Mouse (Mus musculus): ENCODE measurements around the gene Ggact. TPM values are rescaled to one million over a fixed set of nuclear protein-coding genes. Genes with fewer than 3 reads are reported as not detected.

Ggact gene
- polyA plus RNA-seq (2012; rRNA removed): 105 and 161 TPM in 2 replicates

DNA sequence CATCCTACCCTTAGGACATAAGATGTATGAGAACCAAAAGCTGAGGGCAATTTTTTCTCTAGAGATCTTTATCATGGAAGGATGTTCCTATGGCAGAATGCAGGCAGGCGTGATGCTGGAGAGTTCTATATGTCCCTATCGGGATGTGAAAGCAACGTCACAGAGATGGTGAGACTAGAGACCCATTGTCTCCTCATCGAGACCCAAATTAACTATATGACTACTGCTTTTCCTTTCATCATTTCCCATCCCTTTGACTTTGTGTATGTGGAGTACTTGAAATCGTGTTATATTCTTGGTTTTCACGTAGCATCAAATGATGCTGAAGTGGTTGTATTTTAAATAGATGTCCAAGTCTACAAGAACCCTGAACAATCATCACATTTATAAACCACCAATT is at the start of gene Ggact:
TSS of gene Ggact (minus strand) at position 101 of the 400 bp plus-strand sequence.
- 77% methylated on average over 6 of the region's 6 CpGs for WGBS
- DNase-seq (ENCODE audit: low read depth, low spot score): no peak

DNA sequence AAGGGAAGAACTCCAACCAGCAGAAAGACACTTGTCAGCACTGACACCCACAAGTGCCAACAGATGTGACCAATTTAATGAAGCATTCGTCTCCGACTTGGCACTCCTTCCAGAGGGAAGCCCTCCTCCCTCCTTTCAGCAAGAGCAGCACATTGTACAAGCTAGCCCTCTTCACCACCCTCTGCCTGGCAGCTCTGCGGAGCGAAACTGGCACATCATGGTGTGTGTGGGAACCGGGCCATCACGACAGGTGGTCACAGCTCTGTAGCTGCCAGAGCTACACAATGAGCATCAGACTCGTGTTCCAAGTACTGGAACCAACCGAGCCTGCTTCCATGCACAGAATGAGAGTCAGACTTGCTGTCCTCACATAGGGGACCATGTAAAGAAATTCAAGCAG is 44.4 kb upstream of the Ggact start:
- WGBS: 90% methylated on average over 8 of the region's 8 CpGs
- DNase-seq (ENCODE audit: low read depth, low spot score): no peak

DNA sequence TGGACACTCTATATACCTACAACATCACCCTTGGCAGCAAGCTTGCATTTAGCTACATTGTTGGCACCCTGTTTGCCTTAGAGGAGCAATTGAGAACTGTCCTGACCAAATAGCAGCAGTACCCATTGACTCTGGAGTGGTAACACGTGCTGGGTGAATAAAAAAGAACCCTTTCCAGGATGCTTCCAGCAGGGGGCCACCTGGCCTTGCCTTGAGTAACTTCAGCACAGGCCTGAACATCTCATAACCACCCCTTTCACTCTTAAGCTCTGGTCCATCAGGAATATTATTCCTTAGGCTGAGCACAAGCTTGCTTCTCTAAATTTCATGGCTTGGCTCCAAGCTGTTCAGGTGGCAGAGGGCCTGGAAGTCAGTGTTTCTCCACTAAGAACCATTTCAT is 39.8 kb upstream of the Ggact start:
- WGBS: 14% methylated on average over 1 of the region's 1 CpGs
- peak; percentile 7 for DNase-seq (ENCODE audit: low read depth, low spot score)

DNA sequence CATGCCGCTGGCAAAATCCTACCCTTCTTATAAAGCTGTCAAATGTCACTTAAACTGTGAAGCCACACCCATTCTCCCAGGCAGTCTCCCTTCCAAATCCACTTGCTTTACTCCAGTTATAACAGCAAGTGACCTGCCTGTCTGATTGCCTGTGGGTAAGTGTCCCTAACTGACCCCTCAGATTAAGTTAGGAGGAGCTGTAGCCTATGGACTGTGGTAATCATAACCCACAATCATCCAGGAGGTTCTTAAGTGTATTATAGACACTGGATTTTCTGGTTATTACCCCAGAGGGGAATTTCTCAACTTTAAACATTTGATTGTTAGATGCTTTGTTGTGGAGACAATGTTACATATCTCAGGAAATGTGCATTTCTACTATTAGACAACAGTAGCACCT is 39.0 kb upstream of the Ggact start:
- DNase-seq (ENCODE audit: low read depth, low spot score): no peak
- 79% methylated on average over 1 of the region's 1 CpGs for WGBS

DNA sequence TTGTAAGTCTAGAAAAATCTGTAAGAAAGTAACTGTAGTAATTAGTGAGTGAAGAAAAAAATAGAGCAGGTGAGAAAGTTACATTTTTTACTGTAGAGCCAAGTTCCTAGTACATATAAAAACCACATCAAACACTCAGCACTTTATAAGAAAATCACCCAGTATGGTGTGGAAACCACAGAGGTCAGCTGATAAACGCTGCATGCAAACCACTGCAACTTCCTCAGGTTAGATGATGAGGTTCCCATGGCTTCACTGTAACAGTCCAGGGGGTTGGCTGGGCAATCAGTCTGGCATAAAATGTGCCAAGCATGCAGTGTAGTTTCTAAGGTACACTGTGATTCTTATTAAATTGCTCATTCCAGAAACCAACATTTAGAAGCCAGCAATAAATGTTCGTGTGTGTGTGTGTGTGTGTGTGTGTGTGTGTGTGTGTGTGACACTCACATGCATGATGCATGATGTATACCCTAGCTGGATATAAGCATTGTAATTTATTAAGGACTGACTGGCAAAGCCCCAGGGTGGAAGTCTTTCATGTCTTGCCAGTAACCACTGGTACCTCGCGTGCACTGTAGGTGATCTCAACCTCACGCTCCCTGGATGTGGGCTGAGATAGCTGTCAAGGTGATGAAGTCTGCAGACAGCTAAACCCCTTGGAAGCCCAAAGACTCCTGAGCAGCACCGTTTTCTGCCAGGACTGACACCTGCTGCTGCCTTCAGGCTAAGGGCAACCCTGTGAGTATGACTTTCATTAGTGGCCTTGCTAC is 38.3 kb upstream of the Ggact start:
- 76% methylated on average over 6 of the region's 6 CpGs for WGBS
- no peak for DNase-seq (ENCODE audit: low read depth, low spot score)

DNA sequence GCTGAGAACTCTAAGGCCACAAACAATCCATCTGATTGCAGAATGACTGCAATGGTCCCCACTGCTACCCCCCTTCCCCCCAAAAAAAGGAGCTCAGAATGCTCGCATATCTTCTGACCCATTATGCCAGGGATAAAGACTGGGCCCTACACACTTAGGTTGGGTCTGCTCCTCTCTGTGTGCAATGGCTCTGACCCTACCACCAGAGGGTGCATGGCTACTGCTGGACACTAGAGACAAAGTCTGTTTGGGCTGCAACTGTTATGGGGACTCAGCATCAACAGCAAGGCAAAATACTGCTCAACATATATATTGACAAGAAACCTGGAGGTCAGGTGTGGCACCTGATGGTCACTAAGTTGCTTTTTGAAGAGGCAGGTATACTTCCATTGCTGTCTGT is 37.4 kb upstream of the Ggact start:
- no peak for DNase-seq (ENCODE audit: low read depth, low spot score)
- WGBS: 90% methylated on average over 1 of the region's 1 CpGs

DNA sequence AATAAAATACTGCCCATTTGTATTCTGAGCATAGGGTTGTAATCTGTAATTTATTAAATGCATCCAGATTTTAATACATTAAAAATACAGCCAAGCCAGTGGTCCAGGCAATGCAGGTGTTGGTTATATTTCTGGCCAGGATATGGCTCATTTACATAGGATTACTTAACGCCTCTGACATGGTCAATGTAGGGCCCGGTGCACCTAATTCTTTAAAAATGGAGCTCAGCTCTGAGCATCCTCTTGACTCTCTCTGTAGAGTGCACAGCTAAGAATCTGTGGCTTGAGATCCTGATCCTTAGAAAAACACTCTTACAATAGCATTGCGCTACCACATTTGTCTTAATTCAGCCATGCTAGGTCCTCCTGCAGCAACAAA is 29.9 kb upstream of the Ggact start:
- WGBS: 65% methylated on average over 3 of the region's 3 CpGs
- no peak for DNase-seq (ENCODE audit: low read depth, low spot score)

DNA sequence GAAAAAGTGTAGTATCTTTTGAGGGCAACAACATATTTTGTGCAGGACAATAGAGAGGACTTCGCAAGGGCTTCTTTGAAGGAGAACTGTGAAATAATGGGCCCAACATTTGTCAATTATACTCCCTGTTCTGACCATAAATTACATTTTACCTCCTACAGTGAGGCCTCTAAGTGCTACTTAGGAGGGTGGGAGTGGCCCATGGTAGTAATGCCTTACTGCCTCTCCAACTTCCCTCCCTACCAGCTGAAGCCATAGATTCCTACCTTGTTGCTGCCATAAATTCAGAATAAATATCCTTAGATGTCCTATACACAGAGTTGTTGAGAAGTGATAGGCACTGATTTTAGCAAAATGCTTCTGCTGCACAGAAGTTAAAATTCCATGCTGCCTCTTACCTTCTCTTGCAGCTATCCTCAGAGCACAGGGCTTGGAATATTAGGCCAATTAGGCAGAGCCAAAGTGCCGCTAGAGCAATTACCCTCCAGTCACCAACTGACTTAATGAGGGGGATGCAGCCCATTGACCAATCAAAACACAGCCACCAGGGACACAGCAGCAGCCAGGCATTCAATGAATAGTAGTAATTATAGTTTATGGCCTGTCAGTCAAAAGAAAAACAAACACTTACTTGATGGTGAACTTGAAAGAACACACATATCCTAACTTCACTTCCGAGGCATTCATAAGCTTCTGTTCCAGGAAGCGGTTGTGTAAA is 29.4 kb upstream of the Ggact start:
- WGBS: 39% methylated on average over 4 of the region's 4 CpGs
- DNase-seq (ENCODE audit: low read depth, low spot score): peak; percentile 28

DNA sequence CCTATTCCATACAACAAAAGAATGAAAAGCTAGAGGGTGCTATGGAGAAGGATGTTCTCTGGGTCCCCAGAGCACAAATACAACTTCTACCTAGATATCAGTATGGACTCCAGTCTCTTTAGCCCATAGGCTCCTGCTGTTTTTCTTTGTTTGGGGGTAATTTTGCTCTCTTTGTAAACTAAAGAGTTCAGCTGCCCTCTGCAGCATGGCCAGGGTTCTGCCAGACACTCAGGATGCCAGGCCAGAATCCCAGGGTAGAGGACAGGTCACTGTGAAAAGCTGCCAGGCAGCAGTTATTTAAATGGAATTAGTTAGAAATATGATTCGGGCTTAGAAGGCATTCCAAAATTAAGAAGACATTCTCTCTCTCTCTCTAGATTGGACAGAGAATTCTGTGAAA is 22.9 kb upstream of the Ggact start:
- WGBS: 94% methylated on average over 1 of the region's 1 CpGs
- no peak for DNase-seq (ENCODE audit: low read depth, low spot score)

DNA sequence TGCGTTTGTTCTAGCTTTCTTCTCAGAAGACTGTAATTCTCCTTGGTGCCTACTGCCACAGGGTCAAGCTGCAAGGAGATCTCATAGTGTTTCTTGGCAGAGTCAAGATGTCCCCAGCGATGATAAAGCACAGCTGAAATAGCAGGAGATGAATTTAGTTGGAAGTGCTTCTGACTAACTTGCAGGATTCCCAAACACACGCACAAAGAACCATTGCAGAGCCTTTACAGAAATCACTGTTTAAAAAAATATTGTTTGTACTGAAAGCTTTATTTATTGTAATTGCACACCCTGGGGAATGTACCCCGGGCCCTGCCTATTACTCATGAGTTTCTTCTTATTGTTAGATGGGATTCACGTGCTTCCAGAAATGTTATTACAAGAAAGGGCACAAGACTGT is 6.5 kb upstream of the Ggact start:
- no peak for DNase-seq (ENCODE audit: low read depth, low spot score)
- 74% methylated on average over 5 of the region's 5 CpGs for whole genome bisulfite sequencing

DNA sequence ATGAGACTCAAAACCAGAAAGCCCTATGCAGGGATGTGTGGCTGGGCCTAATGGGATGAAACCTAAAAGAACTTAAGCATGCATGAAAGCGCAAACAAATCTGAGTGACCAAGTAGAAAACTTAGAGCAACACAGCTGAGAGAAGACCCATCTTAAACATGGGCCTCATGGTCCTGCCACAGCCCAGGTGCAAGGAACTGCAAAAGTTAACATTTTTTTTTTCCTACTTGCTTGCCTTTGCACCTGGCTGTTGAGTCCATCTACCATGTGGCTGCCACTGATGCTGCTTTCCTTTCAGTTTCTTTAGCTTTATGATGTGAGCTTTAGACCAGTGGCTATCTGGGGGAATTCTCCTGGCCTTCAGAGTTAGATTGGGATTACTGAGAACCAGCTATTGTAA is 4.1 kb upstream of the Ggact start:
- WGBS: 100% methylated on average over 1 of the region's 1 CpGs
- DNase-seq (ENCODE audit: low read depth, low spot score): no peak

DNA sequence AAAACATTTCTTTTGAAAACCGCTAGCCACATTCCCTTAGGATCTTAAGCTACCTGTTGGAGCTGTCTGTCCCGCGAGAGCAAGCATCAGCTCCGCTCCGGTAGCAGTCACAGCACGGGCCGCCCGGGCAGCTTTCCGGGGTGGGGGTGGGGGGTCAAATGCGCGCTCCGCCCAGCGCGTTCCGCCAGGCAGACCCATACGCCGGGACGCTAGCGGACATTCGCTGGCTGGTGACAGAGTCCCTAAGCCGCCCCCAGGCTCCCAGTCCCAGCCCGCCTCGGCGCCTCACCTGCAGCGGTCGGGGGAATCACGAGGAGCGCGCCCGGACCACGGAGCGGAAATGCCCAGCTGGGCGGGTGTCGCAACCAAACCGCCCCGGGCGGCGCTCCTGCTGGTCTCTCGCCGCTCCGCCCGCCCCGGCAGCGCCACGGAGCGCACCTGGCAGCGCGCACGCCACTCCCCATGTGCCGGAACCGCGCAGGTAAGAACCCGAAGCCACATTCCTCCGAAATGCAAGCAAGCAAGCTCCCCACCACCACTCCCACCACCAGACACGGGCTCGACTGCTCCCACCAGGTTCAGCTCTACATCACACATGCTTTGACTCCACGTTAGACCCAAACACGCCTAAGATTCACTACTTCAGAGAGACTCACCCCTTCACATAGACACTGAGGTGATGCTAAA is 602 bp downstream of the Ggact start:
- DNase-seq (ENCODE audit: low read depth, low spot score): no peak
- under 1% methylated on average over 57 of the region's 58 CpGs for WGBS

DNA sequence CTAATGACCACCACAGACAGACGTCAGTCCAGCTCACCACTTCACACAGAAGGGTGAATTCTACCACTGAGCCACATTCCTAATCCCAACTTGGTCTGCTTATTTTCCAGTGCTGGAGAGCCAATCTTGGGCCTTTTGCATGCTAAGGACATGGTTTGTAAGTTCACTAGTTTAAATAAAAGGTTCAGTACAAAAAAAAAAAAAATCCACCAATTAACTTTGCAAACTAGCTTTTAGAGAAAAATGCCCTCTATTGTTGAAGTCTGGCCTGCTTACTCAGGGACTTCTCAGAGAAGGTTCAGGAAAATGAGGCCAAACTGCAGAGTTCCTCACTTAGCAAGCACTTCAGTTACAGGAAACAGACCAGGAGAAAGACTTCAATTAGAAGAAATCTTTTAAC is 1.4 kb downstream of the Ggact start:
- no peak for DNase-seq (ENCODE audit: low read depth, low spot score)
- WGBS: 25% methylated on average over 1 of the region's 1 CpGs

DNA sequence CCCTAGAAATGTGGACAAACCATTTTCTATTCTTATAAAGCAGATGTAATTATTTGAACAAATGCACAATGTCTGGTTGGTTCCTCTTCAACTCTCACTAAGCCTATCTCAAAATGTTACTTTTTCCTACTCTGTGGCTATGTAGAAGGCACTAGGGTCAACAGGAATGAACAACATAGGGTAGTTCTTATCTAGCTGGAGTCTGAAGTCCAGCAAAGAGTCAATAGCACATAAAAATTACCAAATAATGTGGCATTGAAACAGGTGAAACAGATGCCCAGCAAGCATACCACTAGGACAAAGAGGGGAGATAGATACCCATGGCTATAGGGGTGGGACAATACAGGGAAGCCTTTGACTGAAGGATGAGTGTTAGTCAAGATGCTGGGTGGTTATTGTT is 2.3 kb downstream of the Ggact start:
- no peak for DNase-seq (ENCODE audit: low read depth, low spot score)

DNA sequence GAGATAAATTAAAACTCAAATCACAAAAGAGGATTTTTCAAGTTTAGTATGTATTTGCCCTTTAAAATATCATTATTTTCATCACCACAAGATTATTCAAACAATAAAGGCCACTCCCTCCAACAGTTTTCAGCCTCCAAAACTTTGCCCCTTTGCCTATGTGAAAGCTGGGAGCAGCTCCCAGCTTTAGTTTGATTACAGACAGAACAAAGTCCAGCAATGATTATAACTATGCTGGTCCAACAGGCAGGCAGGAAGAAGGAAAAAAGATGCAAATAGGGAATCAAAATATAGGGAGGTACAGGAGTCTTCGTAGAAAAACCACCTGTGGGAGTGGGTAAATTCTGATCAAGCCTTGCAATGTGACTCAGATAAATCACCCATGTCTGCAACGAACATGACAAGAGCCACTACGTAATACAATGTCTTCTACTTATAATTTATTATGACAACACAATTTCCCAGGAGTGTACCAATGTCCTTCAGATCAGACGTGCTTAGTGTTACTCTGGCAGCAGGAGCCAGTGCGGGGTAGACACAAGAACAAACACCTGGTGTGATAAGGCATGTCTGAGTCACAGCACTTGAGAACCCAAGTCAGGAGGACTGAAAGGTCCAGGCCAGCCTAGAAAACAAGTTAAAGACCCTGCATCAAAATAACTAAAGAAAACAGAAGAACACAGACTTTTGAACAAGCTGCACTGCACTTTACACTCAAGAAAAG is 4.0 kb downstream of the Ggact start:
- WGBS: 25% methylated on average over 5 of the region's 5 CpGs
- peak; percentile 64 for DNase-seq (ENCODE audit: low read depth, low spot score)

DNA sequence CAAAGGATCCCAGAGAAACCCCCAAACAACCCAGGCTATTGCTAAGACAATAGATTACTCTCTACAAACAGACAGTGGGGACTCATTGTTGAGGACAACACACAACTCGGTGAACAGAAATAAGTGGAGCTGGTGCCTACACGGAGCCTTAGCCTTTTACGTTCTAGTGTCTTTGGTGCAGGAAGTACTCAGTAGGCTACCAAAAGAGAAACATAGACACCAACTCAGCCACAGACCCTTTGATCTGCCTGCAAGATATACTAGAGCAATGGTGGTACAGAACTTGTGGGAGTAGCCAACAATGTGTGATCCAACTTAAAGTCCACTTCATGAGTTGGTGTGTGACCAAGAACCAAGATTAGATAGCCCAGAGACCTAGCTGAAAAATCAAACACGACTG is 5.5 kb downstream of the Ggact start:
- no peak for DNase-seq (ENCODE audit: low read depth, low spot score)
- WGBS: 82% methylated on average over 4 of the region's 4 CpGs

DNA sequence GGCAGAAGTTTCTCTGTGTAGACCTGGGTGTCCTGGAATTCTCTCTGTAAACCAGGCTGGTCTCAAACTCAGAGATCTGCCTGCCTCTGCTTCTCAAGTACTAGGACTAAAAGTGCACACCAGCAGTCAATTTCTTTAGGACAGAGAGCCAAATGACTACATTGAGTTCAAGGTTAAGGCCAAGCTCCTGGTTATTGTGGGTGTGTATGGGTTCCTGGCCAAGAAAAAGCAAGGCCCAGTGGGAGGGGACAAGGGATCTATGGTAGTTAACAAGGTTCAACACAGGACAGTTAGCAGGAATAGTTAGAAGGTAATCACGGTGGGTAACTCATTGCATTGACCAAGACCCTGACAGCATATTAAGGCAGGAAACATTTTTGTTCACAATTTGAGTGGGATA is 8.6 kb downstream of the Ggact start:
- DNase-seq (ENCODE audit: low read depth, low spot score): no peak
- 45% methylated on average over 1 of the region's 1 CpGs for WGBS

DNA sequence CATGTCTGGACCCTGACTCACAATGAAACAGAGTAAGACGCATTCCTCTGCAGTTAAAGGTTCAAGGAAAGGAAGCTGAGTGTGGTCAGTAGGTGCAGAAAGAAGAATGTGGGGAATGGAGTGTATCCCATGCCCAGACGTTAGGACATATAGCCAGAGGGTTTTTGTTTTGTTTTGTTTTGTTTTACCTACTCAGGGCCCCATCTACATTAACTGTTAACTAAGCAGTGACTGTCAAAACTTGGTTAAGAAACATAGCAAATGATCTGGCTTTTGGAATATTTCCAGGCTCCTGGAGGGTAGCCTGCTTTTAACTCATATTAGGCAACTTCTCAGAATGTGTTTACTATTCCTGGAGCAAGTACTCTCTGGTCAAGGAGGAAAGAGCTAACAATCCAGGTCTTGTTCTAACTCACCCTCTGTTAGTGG is 9.6 kb downstream of the Ggact start:
- WGBS: 50% methylated on average over 2 of the region's 2 CpGs

DNA sequence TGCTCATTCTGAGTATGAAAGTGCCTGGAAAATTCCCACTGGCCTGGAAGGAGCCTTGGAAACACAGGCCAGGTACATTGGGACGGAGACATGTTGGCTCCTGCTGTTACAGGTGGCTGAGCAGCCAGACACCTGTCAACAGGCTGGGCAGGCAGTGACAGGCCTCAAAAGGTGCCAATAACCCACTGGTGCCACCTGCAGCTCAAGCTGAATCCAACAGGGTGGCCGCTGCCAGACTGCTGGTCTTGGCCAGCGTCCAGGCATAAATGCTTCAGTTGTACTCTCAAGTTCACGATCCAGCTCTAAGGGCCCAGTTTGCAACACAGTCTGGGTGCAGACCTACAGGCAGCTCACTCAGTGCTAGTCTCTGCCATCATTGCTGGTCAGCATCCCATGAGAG is 10.7 kb downstream of the Ggact start:
- no peak for DNase-seq (ENCODE audit: low read depth, low spot score)
- WGBS: 16% methylated on average over 4 of the region's 4 CpGs

More for the DNA sequence above, 9.6 kb downstream of the Ggact start:
- DNase-seq (ENCODE audit: low read depth, low spot score): no peak

DNA sequence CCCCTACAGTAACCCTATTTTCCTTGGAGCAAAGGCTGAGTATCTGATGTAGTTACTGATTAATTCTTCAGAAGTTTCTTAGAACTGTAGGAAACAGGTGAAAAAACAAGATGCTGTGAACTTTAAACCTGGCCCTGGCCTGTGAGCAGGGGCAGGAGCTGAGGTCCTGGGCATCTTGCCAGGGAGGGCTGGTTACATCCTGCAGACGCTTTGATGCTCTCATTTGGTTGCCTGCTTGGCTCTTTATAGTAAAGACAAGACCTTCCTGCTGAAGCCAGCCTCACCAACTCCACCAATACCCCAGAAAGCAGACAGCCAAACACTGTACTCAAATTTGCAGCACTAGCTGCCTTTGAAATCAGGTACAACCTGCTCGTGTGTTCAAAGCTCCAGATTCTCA is 11.4 kb downstream of the Ggact start:
- no peak for DNase-seq (ENCODE audit: low read depth, low spot score)
- WGBS: 16% methylated on average over 2 of the region's 2 CpGs
